Mouse (Mus musculus): ENCODE data around the gene Ptprn. TPM values are rescaled to one million over a fixed set of nuclear protein-coding genes. Genes with fewer than 3 reads are reported as not detected.

The Ptprn gene
- 0.11 and 0.13 TPM in 2 replicates for polyA plus RNA-seq (2016; fragmentation: Nextera tagmentation; extraction: Ambion mirVana)

GRCm38 (mm10) chr1:75264091-75264880 is at the start of gene Ptprn:
Gene Ptprn (minus strand): TSS chr1:75264502.
- DNase-seq (ENCODE audit: low spot score), result no peak
- Histone ChIP-seq H3K9me3 (replicated peaks) (no peaks in the 10 kb centered on the region), H3K27me3 (ENCODE audit: low read depth, poor library complexity, severe bottlenecking) (peaks cover 58% of the 10 kb centered on the region), H3K27ac (no peak within 1 kb of the TSS), H3K4me3 (peak within 1 kb of the TSS; percentile 33), H3K36me3 (no peaks in the 10 kb centered on the region), H3K4me1 (peaks cover 11% of the 10 kb centered on the region)
- WGBS, result 12% methylated on average over 32 of the region's 32 CpGs

GRCm38 (mm10) chr1:75311694-75312093 is 47.4 kb upstream of the Ptprn start:
- Histone ChIP-seq H3K9me3 (replicated peaks) (no peaks in the 10 kb centered on the region), H3K27ac (no peak overlapping the region), H3K36me3 (peaks cover 87% of the 10 kb centered on the region), H3K4me3 (no peak overlapping the region), H3K4me1 (peaks cover 16% of the 10 kb centered on the region), H3K27me3 (ENCODE audit: low read depth, poor library complexity, severe bottlenecking) (no peaks in the 10 kb centered on the region)
- DNase-seq (ENCODE audit: low spot score), result no peak
- WGBS, result 95% methylated on average over 6 of the region's 6 CpGs

- H3K36me3 ChIP-seq, result peaks cover 24% of the 10 kb centered on the region
- no peak for DNase-seq (ENCODE audit: low spot score)
- H3K4me3 ChIP-seq, result no peak overlapping the region
- H3K9me3 ChIP-seq (replicated peaks), result no peaks in the 10 kb centered on the region
- H3K27ac ChIP-seq, result no peak overlapping the region
- no peaks in the 10 kb centered on the region for H3K4me1 ChIP-seq
- 74% methylated on average over 2 of the region's 2 CpGs for WGBS
- H3K27me3 ChIP-seq (ENCODE audit: low read depth, poor library complexity, severe bottlenecking), result no peaks in the 10 kb centered on the region
These were observed 40.4 kb upstream of the Ptprn start for GRCm38 (mm10) chr1:75304662-75305061.

- H3K9me3 ChIP-seq (replicated peaks), result no peaks in the 10 kb centered on the region
- no peaks in the 10 kb centered on the region for H3K36me3 ChIP-seq
- no peaks in the 10 kb centered on the region for H3K27me3 ChIP-seq (ENCODE audit: low read depth, poor library complexity, severe bottlenecking)
- no peak overlapping the region for H3K4me3 ChIP-seq
- DNase-seq (ENCODE audit: low spot score), result no peak
- H3K4me1 ChIP-seq, result peaks cover 4% of the 10 kb centered on the region; the same call in 1 of the 2 replicates
- 78% methylated on average over 5 of the region's 5 CpGs for WGBS
- H3K27ac ChIP-seq, result no peak overlapping the region
These were observed 30.0 kb upstream of the Ptprn start for GRCm38 (mm10) chr1:75294294-75294693.

- no peak for DNase-seq (ENCODE audit: low spot score)
- Histone ChIP-seq H3K27me3 (ENCODE audit: low read depth, poor library complexity, severe bottlenecking) (no peaks in the 10 kb centered on the region), H3K36me3 (no peaks in the 10 kb centered on the region), H3K4me1 (peaks cover 4% of the 10 kb centered on the region; the same call in 1 of the 2 replicates), H3K27ac (no peak overlapping the region), H3K9me3 (replicated peaks) (no peaks in the 10 kb centered on the region), H3K4me3 (no peak overlapping the region)
- 87% methylated on average over 5 of the region's 5 CpGs for WGBS
These were observed 29.0 kb upstream of the Ptprn start for GRCm38 (mm10) chr1:75293331-75293701.

GRCm38 (mm10) chr1:75292476-75293330 is 28.4 kb upstream of the Ptprn start:
- WGBS, result 63% methylated on average over 12 of the region's 12 CpGs
- H3K4me1 ChIP-seq, result peaks cover 4% of the 10 kb centered on the region; the same call in 1 of the 2 replicates
- H3K36me3 ChIP-seq, result no peaks in the 10 kb centered on the region
- no peaks in the 10 kb centered on the region for H3K27me3 ChIP-seq (ENCODE audit: low read depth, poor library complexity, severe bottlenecking)
- no peak for DNase-seq (ENCODE audit: low spot score)
- H3K27ac ChIP-seq, result no peak overlapping the region
- no peak overlapping the region for H3K4me3 ChIP-seq
- H3K9me3 ChIP-seq (replicated peaks), result no peaks in the 10 kb centered on the region

GRCm38 (mm10) chr1:75291321-75291720 is 27.0 kb upstream of the Ptprn start:
- DNase-seq (ENCODE audit: low spot score), result no peak
- Histone ChIP-seq H3K4me1 (peaks cover 4% of the 10 kb centered on the region; the same call in 1 of the 2 replicates), H3K9me3 (replicated peaks) (no peaks in the 10 kb centered on the region), H3K36me3 (no peaks in the 10 kb centered on the region), H3K4me3 (no peak overlapping the region), H3K27ac (no peak overlapping the region), H3K27me3 (ENCODE audit: low read depth, poor library complexity, severe bottlenecking) (no peaks in the 10 kb centered on the region)
- 90% methylated on average over 8 of the region's 8 CpGs for WGBS

- Histone ChIP-seq H3K27ac (no peak overlapping the region), H3K27me3 (ENCODE audit: low read depth, poor library complexity, severe bottlenecking) (no peaks in the 10 kb centered on the region), H3K9me3 (replicated peaks) (no peaks in the 10 kb centered on the region), H3K36me3 (no peaks in the 10 kb centered on the region), H3K4me3 (no peak overlapping the region), H3K4me1 (peaks cover 4% of the 10 kb centered on the region; the same call in 1 of the 2 replicates)
- DNase-seq (ENCODE audit: low spot score), result no peak
These were observed 26.3 kb upstream of the Ptprn start for GRCm38 (mm10) chr1:75290582-75290981.

- H3K9me3 ChIP-seq (replicated peaks), result no peaks in the 10 kb centered on the region
- peaks cover 4% of the 10 kb centered on the region; the same call in 1 of the 2 replicates for H3K4me1 ChIP-seq
- no peaks in the 10 kb centered on the region for H3K36me3 ChIP-seq
- H3K27me3 ChIP-seq (ENCODE audit: low read depth, poor library complexity, severe bottlenecking), result no peaks in the 10 kb centered on the region
- no peak for DNase-seq (ENCODE audit: low spot score)
- H3K27ac ChIP-seq, result no peak overlapping the region
- no peak overlapping the region for H3K4me3 ChIP-seq
- WGBS, result 72% methylated on average over 8 of the region's 8 CpGs
These were observed 25.7 kb upstream of the Ptprn start for GRCm38 (mm10) chr1:75289888-75290431.

- no peaks in the 10 kb centered on the region for H3K36me3 ChIP-seq
- 19% methylated on average over 7 of the region's 7 CpGs for WGBS
- no peak overlapping the region for H3K27ac ChIP-seq
- DNase-seq (ENCODE audit: low spot score), result peak; percentile 33
- no peaks in the 10 kb centered on the region for H3K27me3 ChIP-seq (ENCODE audit: low read depth, poor library complexity, severe bottlenecking)
- H3K4me3 ChIP-seq, result no peak overlapping the region
- H3K9me3 ChIP-seq (replicated peaks), result no peaks in the 10 kb centered on the region
- peaks cover 4% of the 10 kb centered on the region; the same call in 1 of the 2 replicates for H3K4me1 ChIP-seq
These were observed 25.1 kb upstream of the Ptprn start for GRCm38 (mm10) chr1:75289376-75289775.

- WGBS, result 89% methylated on average over 7 of the region's 7 CpGs
- no peak overlapping the region for H3K4me3 ChIP-seq
- no peaks in the 10 kb centered on the region for H3K36me3 ChIP-seq
- no peak overlapping the region for H3K27ac ChIP-seq
- H3K9me3 ChIP-seq (replicated peaks), result no peaks in the 10 kb centered on the region
- no peaks in the 10 kb centered on the region for H3K27me3 ChIP-seq (ENCODE audit: low read depth, poor library complexity, severe bottlenecking)
- peaks cover 4% of the 10 kb centered on the region; the same call in 1 of the 2 replicates for H3K4me1 ChIP-seq
- no peak for DNase-seq (ENCODE audit: low spot score)
These were observed 20.6 kb upstream of the Ptprn start for GRCm38 (mm10) chr1:75284911-75285310.

- Histone ChIP-seq H3K36me3 (no peaks in the 10 kb centered on the region), H3K4me3 (no peak overlapping the region), H3K27me3 (ENCODE audit: low read depth, poor library complexity, severe bottlenecking) (peaks cover 13% of the 10 kb centered on the region), H3K9me3 (replicated peaks) (no peaks in the 10 kb centered on the region), H3K4me1 (no peaks in the 10 kb centered on the region), H3K27ac (no peak overlapping the region)
- DNase-seq (ENCODE audit: low spot score), result no peak
- 86% methylated on average over 5 of the region's 5 CpGs for WGBS
These were observed 18.7 kb upstream of the Ptprn start for GRCm38 (mm10) chr1:75283017-75283416.

- WGBS, result 6% methylated on average over 13 of the region's 13 CpGs
- no peaks in the 10 kb centered on the region for H3K36me3 ChIP-seq
- no peak within 1 kb of the TSS for H3K27ac ChIP-seq
- H3K4me3 ChIP-seq, result no peak within 1 kb of the TSS
- no peaks in the 10 kb centered on the region for H3K4me1 ChIP-seq
- H3K27me3 ChIP-seq (ENCODE audit: low read depth, poor library complexity, severe bottlenecking), result peaks cover 24% of the 10 kb centered on the region
- DNase-seq (ENCODE audit: low spot score), result no peak
- H3K9me3 ChIP-seq (replicated peaks), result no peaks in the 10 kb centered on the region
These were observed 13.9 kb upstream of the Ptprn start, which contains the start of gene Resp18 for GRCm38 (mm10) chr1:75278228-75278627. Gene Resp18 (minus strand): TSS chr1:75278415.

Data from limb, embryonic 10.5 days (tissue).